Mouse (Mus musculus): ENCODE results near the gene Krtap8-1. TPM values are rescaled to one million over a fixed set of nuclear protein-coding genes. Genes with fewer than 3 reads are reported as not detected.

The Krtap8-1 gene
- total RNA-seq (2021): not detected
- long read RNA-seq, experiment 1, partial matches to known transcripts: 0 of 4 reads
- long read RNA-seq, experiment 1, other reads (novel, unspliced or antisense): 0 of 4 reads
- long read RNA-seq, experiment 2: 0 reads

DNA sequence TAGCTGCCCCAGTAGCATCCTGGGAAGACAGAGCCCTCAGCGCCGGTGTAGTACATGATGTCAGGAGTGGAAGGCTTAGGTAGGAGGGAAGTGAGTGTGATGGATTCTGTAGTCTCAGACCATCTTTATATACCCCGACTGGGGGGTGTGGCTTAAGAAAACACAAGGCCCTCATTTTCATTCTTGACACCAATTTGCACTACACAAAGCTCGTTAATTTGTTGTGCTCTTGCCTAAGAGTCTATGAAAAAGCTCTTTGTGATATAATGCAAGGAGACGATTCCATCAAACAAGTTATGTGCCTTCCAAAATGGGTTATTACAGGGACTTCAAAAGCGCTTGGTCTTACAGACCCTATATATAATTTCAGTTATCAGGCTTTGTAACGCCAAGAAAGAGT lies at the start of gene Krtap8-1:
Krtap8-1 (minus strand) TSS at position 101 of the 400 bp plus-strand sequence.
- DNase-seq (ENCODE audit: low spot score in 2 of 2): no peak

DNA sequence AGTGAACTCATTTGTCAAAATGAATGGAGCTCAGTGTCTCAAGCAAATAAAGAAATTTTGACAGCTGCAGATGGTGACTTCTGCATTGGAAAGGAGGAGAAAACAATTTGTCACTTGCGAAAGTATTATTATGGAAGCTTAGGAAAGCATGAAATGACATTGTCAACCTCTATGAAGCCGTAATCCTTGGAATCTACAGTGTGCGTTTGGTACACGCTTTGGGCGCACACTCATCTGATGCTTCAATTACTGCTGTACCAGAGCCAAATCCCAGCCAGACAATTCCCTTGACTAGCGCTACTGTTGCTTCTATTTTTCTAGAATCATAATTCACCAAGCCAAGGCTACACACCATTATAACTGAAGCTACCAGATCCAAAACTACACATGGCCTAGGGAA lies 49.6 kb upstream of the Krtap8-1 start:
- no peak for DNase-seq (ENCODE audit: low spot score in 2 of 2)

DNA sequence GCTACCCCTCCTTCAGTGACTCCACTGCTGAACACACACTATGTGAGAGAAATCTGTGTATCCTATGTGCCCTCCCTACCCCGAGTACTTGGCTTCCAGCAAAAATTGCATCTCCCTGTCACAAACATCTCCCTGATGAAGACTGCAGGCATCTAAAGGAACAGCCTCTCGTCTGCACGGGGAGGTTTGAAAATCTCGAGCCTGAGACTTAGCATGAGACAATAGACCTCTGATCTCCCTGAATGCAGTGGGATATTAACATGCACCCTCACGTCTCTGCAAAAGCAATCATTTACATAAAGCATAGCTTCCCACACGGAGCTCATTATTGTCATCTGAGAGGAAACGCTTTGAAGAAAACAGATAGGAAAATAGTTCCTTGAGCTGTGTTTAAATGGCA lies 42.8 kb upstream of the Krtap8-1 start:
- DNase-seq (ENCODE audit: low spot score in 2 of 2): no peak

DNA sequence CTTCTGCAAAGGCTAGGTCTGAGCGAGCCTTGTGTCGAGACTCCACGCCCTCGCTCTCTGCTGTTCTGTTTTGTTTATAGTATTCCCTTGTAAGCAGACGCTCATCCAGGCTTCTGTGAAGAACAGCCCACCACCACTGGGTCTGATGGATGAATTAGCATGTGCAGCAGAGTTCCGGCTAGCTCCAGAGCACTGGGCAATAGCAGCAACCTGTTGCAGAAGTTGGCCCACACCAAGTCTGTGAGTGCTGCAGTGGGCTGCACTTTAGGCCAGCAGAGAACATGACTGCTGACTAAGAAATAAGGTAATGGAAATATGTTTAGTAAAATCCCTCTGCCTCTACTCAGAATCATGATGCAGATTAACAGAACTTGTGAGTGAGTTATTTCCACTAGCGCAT lies 42.1 kb upstream of the Krtap8-1 start:
- no peak for DNase-seq (ENCODE audit: low spot score in 2 of 2)

DNA sequence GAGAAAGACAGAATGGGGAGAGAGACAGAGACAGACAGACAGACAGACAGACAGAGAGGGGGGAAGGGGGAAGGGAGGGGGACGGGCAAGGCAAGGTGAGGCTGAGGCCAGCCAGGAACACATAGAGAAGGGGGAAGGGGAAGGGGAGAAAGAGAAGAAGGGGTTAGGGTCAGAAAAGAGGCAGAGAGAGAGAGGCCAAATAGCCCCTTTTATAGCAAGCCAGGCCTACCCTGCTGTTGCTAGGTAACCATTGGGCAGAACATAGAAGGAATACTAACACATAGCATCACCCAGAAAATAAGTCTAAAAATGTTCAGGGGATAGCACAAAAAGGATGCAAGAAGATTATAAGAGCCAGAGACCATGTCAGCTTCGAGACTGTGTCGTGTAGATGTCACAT lies 40.6 kb upstream of the Krtap8-1 start:
- DNase-seq (ENCODE audit: low spot score in 2 of 2): no peak

DNA sequence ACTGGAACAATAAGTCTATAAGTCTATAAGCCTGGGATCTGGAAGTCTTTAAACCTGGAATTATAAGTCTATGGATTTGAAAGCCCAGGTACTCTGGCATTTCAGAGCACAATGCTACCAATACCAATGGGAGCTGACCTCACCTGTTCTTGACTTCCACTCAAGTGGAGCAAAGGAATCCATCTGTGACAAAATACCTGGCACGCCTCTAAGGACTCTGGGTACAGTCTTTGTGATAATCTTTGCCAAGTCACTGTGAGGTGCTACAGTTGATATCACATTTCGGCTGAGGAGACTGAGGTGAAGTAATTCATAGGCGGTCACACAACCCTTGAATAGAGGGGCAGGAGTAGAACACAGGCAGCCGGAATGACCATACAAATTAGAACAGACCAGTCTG lies 33.2 kb upstream of the Krtap8-1 start:
- DNase-seq (ENCODE audit: low spot score in 2 of 2): no peak

DNA sequence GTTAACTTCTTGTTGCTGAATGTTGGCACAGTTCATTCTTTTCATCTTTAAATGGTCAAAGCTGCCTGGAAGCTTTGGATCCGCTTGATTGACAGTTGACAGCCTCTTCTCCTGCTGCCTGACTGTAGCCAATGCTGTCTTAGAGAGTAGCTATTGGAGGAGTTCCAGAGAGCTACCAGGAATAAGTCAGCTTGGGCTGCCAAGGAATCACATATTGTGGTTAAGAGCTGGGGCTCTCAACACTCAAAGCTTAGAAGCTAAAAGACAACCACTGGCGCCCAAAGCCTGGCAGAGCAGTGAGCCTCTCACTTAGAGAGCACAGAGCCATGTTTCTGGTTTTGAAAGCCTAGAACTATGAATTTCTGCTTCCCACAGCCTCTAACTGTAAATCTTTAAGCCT lies 32.8 kb upstream of the Krtap8-1 start:
- DNase-seq (ENCODE audit: low spot score in 2 of 2): no peak

DNA sequence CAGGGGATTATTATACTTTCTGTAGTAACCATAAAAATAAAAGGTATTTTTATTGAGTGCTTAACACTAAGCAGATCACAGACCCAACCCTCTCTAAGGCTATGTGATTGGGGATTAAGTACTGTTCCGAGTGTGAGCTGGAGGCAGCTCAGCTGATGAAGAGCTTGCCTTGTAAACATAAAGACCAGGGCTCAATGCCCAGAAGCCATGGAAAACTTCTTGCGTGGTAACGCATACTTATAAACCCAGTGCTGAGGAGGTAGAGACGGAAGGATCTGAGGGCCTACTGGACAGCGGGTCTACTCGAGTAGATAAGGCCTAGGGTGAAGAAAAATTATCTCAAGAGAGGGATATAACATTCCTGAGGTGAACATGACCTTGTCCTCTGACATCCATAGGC lies 32.3 kb upstream of the Krtap8-1 start:
- no peak for DNase-seq (ENCODE audit: low spot score in 2 of 2)

DNA sequence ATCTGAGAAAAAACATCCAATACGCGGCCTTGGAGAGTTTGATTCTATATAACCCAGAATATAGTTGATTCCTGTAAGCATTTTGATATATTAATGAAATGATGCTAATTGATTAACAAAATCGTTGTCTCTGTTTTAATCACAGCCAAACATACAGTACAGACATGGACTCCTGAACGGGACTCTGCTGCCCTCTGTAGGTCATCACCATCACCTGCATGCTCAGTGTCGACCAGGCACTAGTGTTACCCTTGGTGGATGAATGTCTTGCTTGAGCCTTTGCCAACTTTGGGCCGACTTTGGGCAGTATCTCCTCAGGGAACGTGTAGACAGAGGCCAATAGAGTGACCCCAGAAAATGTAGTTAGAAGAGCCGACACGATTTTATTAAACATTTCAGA lies 29.9 kb upstream of the Krtap8-1 start:
- no peak for DNase-seq (ENCODE audit: low spot score in 2 of 2)

DNA sequence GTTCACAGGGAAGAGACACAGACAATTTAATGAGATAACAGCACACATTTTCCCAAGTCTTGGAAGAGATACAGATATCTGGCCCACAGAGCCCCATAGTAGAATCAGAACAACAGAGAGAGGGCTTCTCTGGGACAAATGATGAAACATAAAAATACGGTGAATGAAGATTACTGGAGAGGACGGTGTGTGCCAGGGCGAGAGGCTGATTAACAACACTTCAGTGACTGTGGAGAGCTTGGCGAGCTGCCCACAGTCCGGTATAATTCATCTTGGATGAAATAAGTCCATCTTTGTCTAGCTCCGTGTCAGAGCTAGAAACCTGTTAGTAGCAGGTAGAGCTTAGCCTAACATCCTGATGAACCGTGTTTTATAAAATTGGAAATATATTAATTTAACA lies 25.7 kb upstream of the Krtap8-1 start:
- no peak for DNase-seq (ENCODE audit: low spot score in 2 of 2)

DNA sequence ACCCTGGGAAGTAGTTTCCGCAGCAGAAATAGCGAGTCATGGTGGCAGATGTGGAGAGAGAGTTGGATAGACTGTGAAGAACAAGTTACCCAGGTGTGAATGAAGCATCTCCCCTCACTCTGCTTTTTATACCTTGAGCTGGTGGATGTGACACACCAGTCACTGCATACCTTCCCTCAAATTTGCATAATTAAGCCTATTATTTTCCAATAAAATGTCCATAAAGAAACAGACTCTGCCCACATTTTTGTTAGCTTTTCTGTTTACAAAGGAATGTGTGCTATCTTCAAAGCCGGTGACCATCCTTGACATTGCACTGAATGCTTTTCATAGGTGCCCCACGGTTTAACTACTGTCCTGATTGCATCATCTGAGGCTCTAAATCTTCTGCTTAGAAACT lies 20.5 kb upstream of the Krtap8-1 start, which contains the start of gene Krtap7-1:
Krtap7-1 (minus strand) TSS at position 101 of the 400 bp plus-strand sequence.
- DNase-seq (ENCODE audit: low spot score in 2 of 2): no peak

DNA sequence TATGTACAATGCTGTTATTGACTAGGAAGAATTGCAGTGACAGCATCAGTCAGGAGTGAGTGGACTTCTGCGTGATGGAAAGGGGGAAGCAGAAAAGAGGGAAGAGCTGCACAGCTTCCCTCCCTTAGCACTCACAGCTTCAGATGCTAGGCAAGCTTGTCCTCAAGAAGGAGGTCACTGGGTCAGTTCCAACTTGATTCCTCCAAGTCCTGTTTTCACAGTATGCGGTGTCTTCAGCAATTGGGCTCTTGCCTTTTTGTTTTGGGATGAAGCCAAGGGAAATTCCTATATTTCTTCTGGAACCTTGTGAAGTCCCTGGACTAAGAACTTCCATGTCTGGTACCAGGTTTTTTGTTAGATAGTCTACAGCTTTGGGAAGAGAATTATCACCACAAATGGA lies 15.8 kb upstream of the Krtap8-1 start:
- DNase-seq (ENCODE audit: low spot score in 2 of 2): no peak

DNA sequence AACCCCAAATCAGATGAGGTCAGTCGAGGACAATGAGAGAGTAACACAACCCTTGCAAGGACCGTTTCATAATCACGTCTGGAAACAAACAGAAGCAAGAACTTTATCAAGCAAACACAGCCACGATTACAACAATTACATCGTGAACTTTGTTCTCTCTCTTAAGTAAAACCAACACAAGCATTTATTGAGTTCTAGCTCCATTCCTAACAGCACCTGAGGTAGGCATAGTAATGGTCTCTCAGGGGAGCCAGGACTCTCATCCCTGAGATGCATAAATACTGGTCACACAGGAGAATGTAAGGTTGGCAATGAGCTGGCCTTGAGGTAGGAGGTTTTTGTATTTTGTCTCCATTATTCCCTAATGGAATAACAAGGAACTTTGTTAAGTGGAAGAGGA lies 14.1 kb upstream of the Krtap8-1 start:
- no peak for DNase-seq (ENCODE audit: low spot score in 2 of 2)

DNA sequence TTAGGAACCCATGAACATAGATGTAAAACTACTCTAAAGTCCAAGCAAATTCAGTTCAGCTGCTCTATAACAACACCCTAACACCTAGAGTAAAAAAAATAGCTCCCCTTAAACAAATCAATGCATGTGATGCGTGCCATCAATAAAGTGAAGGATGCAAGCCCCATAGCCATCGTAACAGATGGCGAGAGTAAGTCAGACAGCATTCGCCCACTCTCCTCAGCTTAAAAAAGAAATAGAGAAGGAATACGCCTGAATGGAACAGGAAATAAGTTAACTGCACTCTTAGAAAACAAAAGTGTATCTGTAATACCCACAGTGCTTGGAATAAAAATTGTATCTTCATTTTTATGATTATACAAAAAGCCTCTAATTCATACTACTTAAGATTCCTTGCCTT lies 9.2 kb upstream of the Krtap8-1 start:
- no peak for DNase-seq (ENCODE audit: low spot score in 2 of 2)

DNA sequence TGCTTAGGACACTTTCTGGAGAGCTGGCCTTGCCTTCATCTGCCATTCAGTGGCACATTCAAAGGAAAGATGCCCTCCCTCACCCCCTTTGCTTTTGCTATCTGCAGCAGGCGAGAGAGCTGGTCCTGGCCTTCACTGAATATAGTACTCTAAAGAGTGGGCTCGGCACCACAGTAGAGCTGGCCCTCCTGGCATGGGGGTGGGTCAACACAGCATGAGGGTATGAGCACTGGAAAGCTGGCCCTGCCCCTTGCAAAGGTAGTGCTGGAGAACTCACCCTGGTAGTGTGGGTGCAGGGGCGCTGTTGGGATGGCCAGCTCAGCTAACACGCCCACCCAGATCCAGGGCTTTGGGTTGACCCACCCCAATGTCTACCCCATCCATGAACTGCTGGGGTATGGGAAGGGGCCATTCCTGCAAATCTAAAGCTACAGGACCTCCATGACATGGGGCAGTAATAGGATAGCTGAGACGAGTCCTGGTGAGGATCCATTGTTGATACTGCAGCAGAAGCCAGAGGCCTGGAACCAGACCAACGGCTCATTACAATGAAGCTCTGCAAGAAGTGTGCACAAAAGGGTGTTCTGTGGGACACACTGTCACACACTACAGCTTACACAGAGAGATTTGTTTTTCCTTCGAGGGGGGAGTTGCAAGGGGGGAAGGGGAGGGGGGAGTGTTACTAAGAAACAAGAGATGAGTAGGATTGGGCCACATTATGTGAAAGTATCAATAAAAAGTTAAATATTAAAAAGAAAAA lies 7.8 kb upstream of the Krtap8-1 start:
- DNase-seq (ENCODE audit: low spot score in 2 of 2): no peak

DNA sequence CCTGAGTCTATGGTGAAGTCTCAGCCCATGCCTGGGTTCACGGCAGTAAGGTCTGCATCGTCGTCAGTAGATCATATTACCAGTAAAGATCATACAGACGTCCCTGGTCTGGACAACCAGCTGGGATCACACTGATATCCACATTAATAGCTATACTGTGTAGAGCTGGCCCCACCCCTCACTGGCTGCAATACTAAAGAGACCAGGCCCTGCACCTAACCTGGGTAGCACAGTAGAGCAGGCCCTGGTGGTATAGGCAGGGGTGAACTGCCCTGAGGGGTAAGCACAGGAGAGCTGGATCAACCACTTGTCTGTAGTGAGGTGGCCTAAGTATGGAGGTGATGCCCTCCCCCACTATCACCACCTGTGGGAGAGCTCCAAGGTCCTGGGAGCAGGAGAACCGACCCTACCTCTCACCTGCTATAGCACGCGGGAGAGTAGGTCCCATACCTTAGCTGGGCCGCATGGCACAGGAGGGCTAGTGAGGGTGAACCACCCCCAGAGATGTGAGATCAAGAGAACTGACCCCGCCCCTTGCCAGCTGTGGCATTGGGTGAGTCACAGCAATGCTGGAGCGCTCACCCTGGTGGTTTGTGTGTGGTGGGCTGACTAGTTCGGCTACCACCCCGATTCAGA lies 10.0 kb downstream of the Krtap8-1 start:
- no peak for DNase-seq (ENCODE audit: low spot score in 2 of 2)

DNA sequence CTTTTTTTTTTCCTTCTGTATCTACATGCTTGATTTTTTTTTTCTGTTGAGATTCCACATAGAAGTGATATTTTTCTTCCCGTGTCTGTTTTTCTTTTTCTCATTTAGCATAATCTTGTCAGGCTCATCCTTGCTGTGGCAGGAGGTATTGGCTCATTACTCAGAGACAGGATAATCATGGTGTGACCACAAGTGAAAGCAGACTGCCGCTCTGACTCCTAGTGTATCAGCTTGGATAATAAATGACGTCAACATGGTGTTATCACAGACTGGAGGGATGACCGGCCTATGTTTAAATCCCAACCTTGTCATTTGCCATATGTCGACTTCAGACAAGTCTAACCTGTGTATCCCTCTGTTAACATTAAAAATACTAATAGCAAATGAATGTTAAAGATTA lies 26.6 kb downstream of the Krtap8-1 start:
- no peak for DNase-seq (ENCODE audit: low spot score in 2 of 2)

Other genes with a start within 250 kb of the Krtap8-1 start
- gene Krtap21-1, start 84.1 kb downstream of the Krtap8-1 start, total RNA-seq (2021): not detected
- not detected for gene Krtap6-2, start 67.8 kb downstream of the Krtap8-1 start, total RNA-seq (2021)
- gene Krtap7-1, start 20.4 kb upstream of the Krtap8-1 start, total RNA-seq (2021): not detected
- gene Krtap11-1, start 83.2 kb upstream of the Krtap8-1 start, total RNA-seq (2021): not detected

Measured in gastrocnemius, postnatal 4 days (tissue).